Mouse (Mus musculus): Measurements from ENCODE around the gene Il23a. TPM values are rescaled to one million over a fixed set of nuclear protein-coding genes. Genes with fewer than 3 reads are reported as not detected.
"Not testable (repeated sequence)": the region's sequence is repeated elsewhere in the genome, so short reads cannot be mapped to it uniquely, and the experiment has no call there.

The Il23a gene
- polyA plus RNA-seq, 1 experiment: 0.05 TPM

DNA sequence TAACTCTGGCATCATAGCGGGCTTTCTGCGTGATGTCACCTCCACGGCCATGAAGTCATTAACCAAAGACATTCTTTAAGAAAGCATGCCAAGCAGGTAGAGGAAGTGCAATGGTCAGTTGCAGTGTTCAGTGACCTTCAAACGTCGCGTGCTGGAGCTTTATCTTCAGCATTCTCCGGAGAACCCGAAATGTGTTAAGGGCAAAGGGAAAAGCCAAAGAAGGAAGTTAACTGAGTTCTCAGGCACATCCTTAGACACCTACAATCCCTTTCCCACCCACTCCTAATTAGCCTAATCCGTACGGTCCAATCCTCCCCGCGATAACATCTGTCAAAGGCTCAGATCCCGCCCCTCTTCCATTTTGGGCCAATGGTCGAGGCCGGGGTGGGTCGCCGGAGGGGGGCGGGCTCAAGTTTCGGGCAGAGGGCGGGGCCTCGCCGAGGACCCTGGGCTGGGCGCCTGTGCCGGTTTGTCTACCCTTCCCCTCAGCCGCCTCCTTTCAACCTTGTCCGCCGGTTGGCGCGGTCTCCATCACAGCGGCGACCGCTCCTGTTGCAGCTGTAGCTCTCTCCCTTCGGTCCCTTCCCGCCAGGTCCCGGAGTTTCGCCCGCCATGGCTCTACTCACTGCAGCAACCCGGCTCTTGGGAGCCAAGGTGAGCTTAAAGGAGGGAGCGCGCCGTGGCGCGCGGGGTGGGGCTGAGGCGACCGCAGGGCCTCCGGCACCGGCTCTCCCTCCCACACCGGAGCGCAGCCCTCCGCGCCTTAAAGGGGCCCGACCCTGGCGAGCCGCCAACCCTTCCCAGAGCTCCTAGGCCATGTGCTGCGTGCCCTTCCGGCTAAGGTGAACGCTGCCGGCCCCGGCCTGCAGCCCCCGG is 39.0 kb upstream of the Il23a start, which contains the start of gene Cs:
Gene Cs (plus strand): TSS at position 429 of the 876 bp plus-strand sequence.
- peak within 1 kb of the TSS; percentile 95 for H3K4me3 ChIP-seq (ENCODE audit: insufficient read depth, low read depth, low read length)
- peak within 1 kb of the TSS; percentile 99 for H3K27ac ChIP-seq (ENCODE audit: insufficient read depth, low read depth, low read length)
- no peaks in the 10 kb centered on the region for H3K27me3 ChIP-seq (replicated peaks; ENCODE audit: control insufficient read depth, insufficient read depth, low read length)
- H3K4me1 ChIP-seq (ENCODE audit: control insufficient read depth, insufficient read depth, low read length): peaks cover 19% of the 10 kb centered on the region
- WGBS: under 1% methylated on average over 61 of the region's 61 CpGs
- no peaks in the 10 kb centered on the region for H3K36me3 ChIP-seq (ENCODE audit: control insufficient read depth, insufficient read depth, low read length)
- TF ChIP-seq POLR2A (IDR thresholded peaks at IDR 0.05; ENCODE audit: low read depth, low read length) (peak; percentile 74), CTCF (conservative IDR thresholded peaks at IDR 0.05; ENCODE audit: insufficient read depth, insufficient read length, low read depth, low read length) (no peak)
- DNase-seq: peak; percentile 99

DNA sequence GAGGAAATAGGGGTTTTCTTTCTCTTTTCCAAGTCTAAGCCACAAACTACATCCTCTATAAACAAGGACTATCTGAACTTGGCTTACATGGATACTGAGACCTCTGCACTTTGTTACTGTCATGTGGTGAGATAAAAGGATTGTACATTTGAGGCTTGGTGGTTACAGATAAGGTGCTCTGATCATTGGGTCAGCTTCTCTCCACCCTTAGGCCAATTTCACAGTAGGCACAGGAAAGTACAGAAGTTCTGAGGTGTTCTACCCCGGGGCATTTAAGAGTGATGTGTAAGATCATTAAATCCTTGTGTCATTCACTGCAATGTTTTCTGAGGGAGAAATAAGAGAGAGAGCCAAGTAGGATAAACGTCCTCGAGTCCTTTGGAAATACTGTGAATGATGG is 38.0 kb upstream of the Il23a start:
- Histone ChIP-seq H3K36me3 (ENCODE audit: control insufficient read depth, insufficient read depth, low read length) (no peaks in the 10 kb centered on the region), H3K27me3 (replicated peaks; ENCODE audit: control insufficient read depth, insufficient read depth, low read length) (no peaks in the 10 kb centered on the region), H3K4me1 (ENCODE audit: control insufficient read depth, insufficient read depth, low read length) (peaks cover 19% of the 10 kb centered on the region), H3K27ac (ENCODE audit: insufficient read depth, low read depth, low read length) (peak overlapping the region; percentile 97), H3K4me3 (ENCODE audit: insufficient read depth, low read depth, low read length) (peak overlapping the region; percentile 78; the same call in 1 of the 2 replicates)
- WGBS: 63% methylated on average over 3 of the region's 3 CpGs
- no peak for TF ChIP-seq CTCF (conservative IDR thresholded peaks at IDR 0.05; ENCODE audit: insufficient read depth, insufficient read length, low read depth, low read length)
- TF ChIP-seq POLR2A (IDR thresholded peaks at IDR 0.05; ENCODE audit: low read depth, low read length): no peak
- no peak for DNase-seq

DNA sequence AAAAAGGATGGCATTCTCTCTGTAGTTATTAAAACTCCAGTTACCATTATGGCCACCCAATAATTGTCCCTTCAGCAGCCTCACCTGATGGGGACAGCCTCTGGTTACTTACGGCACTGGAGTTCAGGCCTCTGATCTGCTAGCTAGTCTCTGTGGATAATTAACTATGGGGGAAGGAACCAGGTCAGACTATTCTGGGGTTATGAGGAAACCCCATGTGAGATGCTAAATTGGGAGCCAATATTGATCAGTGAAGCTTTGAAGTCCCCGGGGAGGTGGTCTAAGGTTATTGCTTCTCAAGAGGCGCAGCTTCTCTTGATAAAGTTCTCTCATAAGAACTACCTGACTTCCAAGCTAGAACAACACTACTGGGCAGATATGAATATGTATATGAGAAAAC is 37.6 kb upstream of the Il23a start:
- peak; percentile 59 for DNase-seq
- TF ChIP-seq POLR2A (IDR thresholded peaks at IDR 0.05; ENCODE audit: low read depth, low read length) (no peak), CTCF (conservative IDR thresholded peaks at IDR 0.05; ENCODE audit: insufficient read depth, insufficient read length, low read depth, low read length) (no peak)
- 73% methylated on average over 3 of the region's 3 CpGs for WGBS
- Histone ChIP-seq H3K27ac (ENCODE audit: insufficient read depth, low read depth, low read length) (peak overlapping the region; percentile 88; the same call in 1 of the 2 replicates), H3K4me3 (ENCODE audit: insufficient read depth, low read depth, low read length) (no peak overlapping the region), H3K36me3 (ENCODE audit: control insufficient read depth, insufficient read depth, low read length) (no peaks in the 10 kb centered on the region), H3K27me3 (replicated peaks; ENCODE audit: control insufficient read depth, insufficient read depth, low read length) (no peaks in the 10 kb centered on the region), H3K4me1 (ENCODE audit: control insufficient read depth, insufficient read depth, low read length) (peaks cover 19% of the 10 kb centered on the region)

DNA sequence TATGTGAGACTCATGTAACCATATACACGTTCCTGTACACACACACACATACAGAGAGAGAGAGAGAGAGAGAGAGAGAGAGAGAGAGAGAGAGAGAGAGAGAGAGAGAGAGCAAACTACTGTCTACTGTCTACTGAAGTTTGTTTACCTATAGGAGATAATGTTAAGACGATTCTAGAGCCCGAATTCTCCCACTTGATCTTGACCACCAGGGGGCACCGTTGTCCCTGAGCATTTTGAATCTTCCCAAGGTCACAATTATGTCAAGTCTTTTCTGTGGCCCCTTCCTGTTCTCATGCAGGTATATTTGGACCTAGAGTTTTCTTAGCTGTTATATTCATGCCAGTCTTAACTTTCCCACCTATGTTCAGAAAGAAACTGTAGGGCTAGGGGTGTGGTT is 37.0 kb upstream of the Il23a start:
- H3K4me3 ChIP-seq (ENCODE audit: insufficient read depth, low read depth, low read length): no peak overlapping the region
- TF ChIP-seq CTCF (conservative IDR thresholded peaks at IDR 0.05; ENCODE audit: insufficient read depth, insufficient read length, low read depth, low read length) (peak; percentile 80), POLR2A (IDR thresholded peaks at IDR 0.05; ENCODE audit: low read depth, low read length) (no peak)
- H3K27ac ChIP-seq (ENCODE audit: insufficient read depth, low read depth, low read length): peak overlapping the region; percentile 88
- no peaks in the 10 kb centered on the region for H3K36me3 ChIP-seq (ENCODE audit: control insufficient read depth, insufficient read depth, low read length)
- 2% methylated on average over 4 of the region's 4 CpGs for WGBS
- peak; percentile 84 for DNase-seq
- H3K4me1 ChIP-seq (ENCODE audit: control insufficient read depth, insufficient read depth, low read length): peaks cover 19% of the 10 kb centered on the region
- H3K27me3 ChIP-seq (replicated peaks; ENCODE audit: control insufficient read depth, insufficient read depth, low read length): no peaks in the 10 kb centered on the region

DNA sequence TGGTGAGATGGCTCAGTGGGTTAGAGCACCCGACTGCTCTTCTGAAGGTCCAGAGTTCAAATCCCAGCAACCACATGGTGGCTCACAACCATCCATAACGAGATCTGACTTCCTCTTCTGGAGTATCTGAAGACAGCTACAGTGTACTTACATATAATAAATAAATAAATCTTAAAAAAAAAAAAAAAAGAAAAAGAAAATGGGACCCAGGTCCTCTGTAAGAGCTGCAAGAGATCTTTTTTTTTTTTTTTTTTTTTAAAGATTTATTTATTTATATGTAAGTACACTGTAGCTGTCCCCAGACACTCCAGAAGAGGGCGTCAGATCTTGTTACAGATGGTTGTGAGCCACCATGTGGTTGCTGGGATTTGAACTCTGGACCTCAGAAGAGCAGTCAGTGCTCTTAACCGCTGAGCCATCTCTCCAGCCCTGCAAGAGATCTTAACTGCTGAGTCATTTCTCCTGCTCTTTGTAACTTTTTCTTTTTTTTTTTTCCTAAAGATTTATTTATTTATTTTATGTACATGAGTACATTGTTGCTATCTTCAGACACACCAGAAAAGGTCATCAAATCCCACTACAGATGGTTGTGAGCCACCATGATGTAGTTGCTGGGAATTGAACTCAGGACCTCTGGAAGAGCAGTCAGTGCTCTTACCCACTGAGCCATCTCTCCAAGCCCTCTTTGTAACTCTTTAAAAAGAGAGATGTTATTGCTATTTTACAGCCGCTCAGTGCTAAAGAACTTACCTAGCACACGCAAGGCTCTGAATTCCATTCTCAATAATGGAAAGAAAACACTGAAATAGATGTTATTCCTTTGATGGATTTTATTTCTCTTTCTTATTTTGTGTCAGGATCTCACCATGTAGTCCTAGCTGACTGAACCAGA is 34.1 kb upstream of the Il23a start:
- 75% methylated on average over 6 of the region's 6 CpGs for WGBS
- not testable (repeated sequence) for H3K4me3 ChIP-seq (ENCODE audit: insufficient read depth, low read depth, low read length); H3K36me3 ChIP-seq (ENCODE audit: control insufficient read depth, insufficient read depth, low read length); H3K27ac ChIP-seq (ENCODE audit: insufficient read depth, low read depth, low read length); H3K27me3 ChIP-seq (replicated peaks; ENCODE audit: control insufficient read depth, insufficient read depth, low read length); DNase-seq
- peaks cover 16% of the 10 kb centered on the region for H3K4me1 ChIP-seq (ENCODE audit: control insufficient read depth, insufficient read depth, low read length)

DNA sequence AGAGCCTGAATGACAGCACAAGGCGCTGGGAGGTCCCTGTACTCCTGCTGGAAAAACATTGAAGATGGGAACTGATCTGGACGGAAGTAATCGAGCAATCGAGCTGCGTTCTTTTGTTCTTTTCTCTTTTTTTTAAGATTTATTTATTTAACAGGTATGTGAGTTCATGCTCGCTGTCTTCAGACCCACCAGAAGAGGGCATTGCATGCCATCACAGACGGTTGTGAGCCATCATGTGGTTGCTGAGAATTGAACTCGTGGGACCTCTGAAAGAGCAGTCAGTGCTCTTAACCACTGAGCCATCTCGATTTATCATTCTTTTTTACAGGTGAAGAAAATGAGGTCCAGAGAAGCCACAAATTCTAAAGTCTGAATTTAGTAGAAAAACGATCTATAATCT is 29.1 kb upstream of the Il23a start:
- TF ChIP-seq POLR2A (IDR thresholded peaks at IDR 0.05; ENCODE audit: low read depth, low read length) (no peak), CTCF (conservative IDR thresholded peaks at IDR 0.05; ENCODE audit: insufficient read depth, insufficient read length, low read depth, low read length) (peak; percentile 35)
- Histone ChIP-seq H3K36me3 (ENCODE audit: control insufficient read depth, insufficient read depth, low read length) (peaks cover 2% of the 10 kb centered on the region; the same call in 1 of the 2 replicates), H3K27ac (ENCODE audit: insufficient read depth, low read depth, low read length) (no peak overlapping the region), H3K4me3 (ENCODE audit: insufficient read depth, low read depth, low read length) (no peak overlapping the region), H3K4me1 (ENCODE audit: control insufficient read depth, insufficient read depth, low read length) (peaks cover 6% of the 10 kb centered on the region; the same call in 1 of the 2 replicates), H3K27me3 (replicated peaks; ENCODE audit: control insufficient read depth, insufficient read depth, low read length) (no peaks in the 10 kb centered on the region)
- 85% methylated on average over 10 of the region's 10 CpGs for WGBS
- no peak for DNase-seq

DNA sequence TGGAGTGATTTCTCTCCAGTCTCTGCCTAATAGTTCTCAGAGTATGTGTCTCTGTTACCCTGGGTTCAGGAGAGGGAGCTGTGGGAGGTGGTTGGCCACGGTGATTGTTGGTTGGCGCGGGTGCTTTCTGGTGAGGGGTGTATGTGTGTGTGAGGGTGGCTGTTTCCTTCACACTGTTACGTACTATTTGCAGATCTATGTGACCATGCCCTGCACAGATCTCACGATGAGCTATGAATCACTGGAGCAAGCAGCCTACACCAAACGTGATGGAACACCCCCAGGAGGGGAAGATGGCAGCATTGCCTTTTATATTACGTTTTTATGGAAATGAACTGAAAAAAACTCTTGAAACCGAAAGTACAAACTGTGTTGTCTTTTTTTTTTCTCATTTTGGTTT is 28.3 kb upstream of the Il23a start:
- Histone ChIP-seq H3K4me3 (ENCODE audit: insufficient read depth, low read depth, low read length) (no peak overlapping the region), H3K27ac (ENCODE audit: insufficient read depth, low read depth, low read length) (no peak overlapping the region), H3K36me3 (ENCODE audit: control insufficient read depth, insufficient read depth, low read length) (peaks cover 2% of the 10 kb centered on the region; the same call in 1 of the 2 replicates), H3K4me1 (ENCODE audit: control insufficient read depth, insufficient read depth, low read length) (peaks cover 6% of the 10 kb centered on the region; the same call in 1 of the 2 replicates), H3K27me3 (replicated peaks; ENCODE audit: control insufficient read depth, insufficient read depth, low read length) (no peaks in the 10 kb centered on the region)
- TF ChIP-seq POLR2A (IDR thresholded peaks at IDR 0.05; ENCODE audit: low read depth, low read length) (no peak), CTCF (conservative IDR thresholded peaks at IDR 0.05; ENCODE audit: insufficient read depth, insufficient read length, low read depth, low read length) (no peak)
- WGBS: 90% methylated on average over 8 of the region's 8 CpGs
- DNase-seq: no peak
